Mouse (Mus musculus): Measurements from ENCODE around the gene Maob. TPM values are rescaled to one million over a fixed set of nuclear protein-coding genes. Genes with fewer than 3 reads are reported as not detected.

Gene Maob
- polyA plus RNA-seq (2012; rRNA removed): 2.6 and 3.3 TPM in 2 replicates

DNA sequence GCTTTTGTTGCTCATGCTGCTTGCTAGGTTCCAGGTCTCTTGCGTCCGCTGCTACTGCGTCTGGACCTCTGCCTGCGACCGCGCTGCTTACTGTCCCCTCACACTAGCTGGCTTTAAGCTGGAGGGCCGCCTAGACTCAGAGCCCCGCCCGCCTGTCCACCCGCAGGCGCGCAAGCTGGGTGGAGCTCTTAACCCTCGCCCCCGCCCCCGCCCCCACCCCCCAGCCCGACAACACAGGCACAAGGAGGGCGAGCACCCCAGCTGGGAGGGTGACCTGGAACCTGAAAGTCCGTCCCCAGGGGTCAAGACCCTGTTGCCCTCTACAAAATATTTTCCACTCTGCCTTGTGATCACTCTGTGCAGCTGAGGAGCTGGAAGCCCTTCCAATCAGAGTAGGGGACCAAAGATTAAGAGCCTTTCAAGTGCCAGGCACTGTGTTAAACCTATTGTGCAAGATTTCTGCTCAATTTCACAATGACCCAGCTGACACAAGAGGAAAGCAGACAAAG is at the start of gene Maob:
Gene Maob (minus strand): TSS at position 106 of the 509 bp plus-strand sequence.

Other genes with a start within 250 kb of the Maob start
- gene Maoa, start 197.7 kb downstream of the Maob start, polyA plus RNA-seq (2012; rRNA removed): 1.6 and 1.8 TPM in 2 replicates
- gene Ndp, start 94.4 kb upstream of the Maob start, polyA plus RNA-seq (2012; rRNA removed): 4.1 and 4.3 TPM in 2 replicates

All from ovary, adult 2 months (tissue).